Mouse (Mus musculus) fibroblast of lung, adult 2 months (primary cell): ENCODE results near the gene Mapk9.

Experiments
- DNase-seq: peaks from one replicate; pipeline ENCODE4 v3.0.0-alpha.2; 2011; ENCODE audit warnings: low read depth

Mapk9 gene

DNA sequence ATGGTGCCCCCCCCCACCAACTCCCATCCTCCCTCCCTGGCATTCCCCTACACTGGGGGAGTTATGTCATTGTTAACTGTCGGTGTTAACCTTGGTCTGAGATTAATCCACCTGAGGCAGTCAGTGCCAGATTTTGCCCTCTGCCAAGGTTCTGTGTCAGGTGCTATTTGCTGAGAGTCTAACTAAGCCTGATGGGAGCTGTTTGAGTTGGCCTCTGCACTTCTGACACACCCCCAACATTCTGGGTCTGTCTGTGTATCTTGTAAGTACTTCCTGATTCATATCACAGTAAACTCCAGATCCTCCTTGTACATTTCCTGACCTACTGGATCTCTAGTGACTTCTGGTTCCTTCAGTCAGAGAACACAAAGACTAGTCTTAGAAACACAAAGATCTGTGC, 5.9 kb upstream of the Mapk9 start:
- DNase-seq, result no peak

DNA sequence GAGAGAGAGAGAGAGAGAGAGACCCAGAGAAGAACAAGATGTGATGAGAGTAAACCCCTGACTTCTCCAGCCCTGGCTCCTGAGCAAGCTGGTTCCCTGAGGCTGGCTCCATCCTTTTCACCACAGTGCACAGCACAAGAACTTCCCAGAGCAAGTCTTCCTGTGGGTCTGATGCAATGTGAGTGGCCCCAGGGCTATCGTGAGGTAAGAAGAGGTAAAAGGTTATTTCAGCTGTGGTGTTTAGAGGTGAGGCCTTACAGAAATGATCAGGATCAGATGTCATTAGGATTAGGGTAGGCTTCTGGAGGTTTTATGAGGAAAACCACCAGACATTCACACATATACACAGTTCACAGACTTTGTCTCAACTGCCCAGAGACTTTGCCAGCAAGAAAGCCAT, 4.7 kb upstream of the Mapk9 start:
- DNase-seq, result no peak

DNA sequence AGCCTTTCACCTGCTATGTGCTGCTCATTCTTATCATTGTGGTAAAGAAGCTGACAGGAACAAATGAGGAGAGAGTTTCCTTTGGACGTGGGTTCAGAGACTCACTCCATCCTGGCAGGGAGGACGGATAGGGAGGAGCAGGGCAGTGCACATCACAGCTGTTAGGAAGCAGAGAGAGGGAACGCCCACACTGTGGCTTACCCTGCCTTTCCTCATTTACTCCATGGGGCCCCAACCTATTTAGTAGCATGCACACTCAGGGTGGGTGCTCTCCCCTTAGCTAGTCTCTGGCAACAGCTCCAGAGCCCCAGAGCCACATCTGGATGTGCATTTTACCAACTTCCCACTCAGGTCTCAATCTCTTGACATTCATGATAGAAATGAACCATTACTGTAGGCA, 3.8 kb upstream of the Mapk9 start:
- no peak for DNase-seq

DNA sequence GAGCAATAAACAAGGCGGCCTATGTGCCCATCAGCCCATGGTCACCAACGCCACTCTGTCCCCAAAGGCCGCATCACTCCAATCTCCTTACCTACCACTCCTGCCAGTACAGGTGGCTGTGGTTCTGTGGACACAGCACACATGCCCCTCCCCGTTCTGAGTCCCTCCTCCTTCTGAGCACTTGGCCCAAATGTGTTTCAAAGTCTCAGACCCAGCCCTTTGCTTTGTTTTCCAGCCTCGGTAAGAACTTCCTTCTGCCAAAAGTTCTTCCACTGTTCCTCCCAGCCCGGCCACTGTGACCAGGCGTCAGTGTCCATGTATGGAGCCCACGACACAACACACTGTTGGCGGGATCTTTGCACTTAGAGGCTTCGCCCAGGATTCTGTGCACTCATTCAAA, 2.2 kb upstream of the Mapk9 start:
- no peak for DNase-seq

DNA sequence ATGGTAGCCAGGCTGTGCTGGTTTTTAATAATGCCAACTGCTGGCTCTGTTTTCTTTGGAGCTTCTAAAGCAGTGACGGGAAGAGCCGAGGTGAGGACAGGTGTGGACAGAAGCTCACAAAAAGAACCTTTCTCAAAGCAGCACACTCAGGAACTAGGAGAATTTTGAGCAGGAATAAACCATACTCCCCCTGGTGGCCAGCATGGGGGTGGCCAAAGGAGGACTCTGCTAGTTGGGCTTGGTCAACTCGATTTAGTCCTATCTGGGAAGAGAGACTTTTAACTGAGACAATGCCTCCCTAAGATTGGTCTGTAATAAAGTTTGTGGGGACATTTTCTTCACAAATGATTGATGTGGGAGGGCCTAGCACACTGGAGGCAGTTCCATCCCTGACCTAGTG, 1.6 kb upstream of the Mapk9 start:
- no peak for DNase-seq

GRCm38 (mm10) chr11:49845958-49846357, 593 bp upstream of the Mapk9 start:
- no peak for DNase-seq

DNA sequence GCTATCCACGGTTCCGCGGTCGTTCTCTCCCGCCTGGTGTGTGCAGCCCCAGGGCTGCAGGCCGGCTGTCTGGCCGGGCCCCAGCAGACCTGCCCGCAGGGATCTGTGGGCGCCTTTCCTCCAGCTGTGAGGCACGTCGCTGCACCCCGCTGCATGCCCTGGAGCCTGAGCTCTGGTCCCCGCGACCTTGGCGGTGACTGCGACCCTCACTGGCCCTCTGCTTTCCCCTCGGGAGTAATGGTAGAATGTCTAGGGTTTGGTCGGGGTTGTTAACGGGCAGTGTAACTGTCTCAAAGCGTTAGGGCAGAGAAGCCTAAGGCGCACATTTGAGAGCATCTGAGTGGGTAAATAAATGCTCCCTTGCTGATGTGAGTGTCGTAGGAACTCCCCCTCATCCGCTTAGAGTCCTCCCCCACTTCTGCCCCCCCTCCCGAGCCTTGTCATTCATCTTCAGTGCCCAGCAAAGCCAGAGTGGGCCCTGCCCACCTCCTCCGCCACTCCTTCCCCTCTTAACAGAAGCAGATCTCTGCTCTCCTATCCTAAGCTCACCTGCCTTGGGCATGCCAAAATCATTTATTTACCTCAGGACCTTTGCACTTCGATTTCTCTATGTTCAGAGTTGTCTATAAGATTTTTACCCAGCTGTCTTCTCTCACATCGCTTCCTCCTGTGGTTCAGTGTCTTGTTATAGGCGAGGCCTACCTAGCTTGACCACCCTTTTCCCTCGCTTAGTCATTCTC, 690 bp downstream of the Mapk9 start:
- no peak for DNase-seq

DNA sequence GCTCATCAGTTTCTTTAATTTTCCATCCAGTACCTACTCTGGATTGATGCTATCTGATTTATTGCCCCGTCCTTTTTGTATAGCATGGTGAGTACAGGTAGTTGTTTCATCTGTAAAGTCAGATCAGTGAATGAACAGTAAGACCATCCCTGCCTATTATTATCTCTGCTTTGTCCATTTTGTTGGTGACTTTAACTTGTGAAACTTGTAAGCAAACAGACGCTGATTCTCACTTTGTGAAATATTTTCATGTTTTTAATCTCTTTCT, 1.2 kb downstream of the Mapk9 start:
- no peak for DNase-seq

DNA sequence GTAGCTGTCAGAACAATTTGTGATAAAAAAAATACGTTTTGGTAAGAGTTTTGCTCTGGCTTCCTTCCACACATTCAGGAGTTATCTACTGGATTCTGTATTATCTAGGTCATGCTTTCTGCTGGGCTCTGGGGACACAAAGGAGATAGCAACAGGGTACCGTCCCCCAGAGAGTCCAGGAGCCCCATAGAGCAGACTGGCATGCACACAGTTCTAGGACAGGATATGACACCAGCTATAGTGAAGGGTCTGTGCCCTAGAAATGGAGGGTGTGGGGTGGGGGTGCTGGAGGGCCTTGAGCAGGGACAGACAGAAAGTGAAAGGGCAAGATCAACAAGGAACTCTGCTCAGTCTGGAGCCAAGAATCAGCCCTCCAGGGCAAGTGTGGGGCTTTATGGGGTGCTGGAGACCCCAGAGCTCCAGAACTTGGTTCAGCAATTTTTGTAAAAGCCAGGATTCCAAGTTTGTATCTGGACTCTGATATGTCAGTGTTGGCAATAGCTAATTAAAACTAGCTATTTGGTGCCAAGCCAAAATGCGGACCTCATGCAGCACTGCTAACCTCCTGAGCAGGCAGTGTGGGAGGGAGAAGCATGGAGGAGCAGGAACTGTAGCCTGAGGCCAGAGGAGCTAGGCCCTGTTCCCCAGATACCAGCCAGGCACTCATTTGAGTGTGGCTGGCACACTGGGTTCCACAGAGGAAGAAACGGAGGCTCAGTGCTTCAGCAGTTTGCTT, 1.7 kb downstream of the Mapk9 start:
- no peak for DNase-seq

- DNase-seq, result no peak
Measured at GRCm38 (mm10) chr11:49850331-49850730, 3.8 kb downstream of the Mapk9 start.

DNA sequence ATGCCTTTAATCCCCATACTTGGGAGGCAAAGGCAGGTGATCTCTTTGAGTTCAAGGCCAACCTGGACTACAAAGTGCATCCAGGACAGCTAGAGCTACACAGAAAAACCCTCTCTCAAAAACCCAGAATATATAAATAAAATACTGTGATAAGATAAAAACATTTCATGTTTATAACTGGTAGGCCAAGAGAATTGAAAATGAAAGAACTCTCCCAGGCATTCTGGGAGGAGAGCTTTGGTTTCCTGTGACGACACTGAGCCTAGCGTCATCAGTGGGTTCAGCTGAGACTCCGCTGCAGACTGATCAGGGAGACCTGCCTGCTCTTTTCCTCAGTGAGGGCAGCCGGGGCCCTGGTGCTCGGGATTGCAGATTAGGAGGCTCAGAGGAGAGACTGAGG, 8.6 kb downstream of the Mapk9 start:
- DNase-seq, result no peak

GRCm38 (mm10) chr11:49861139-49861538, 14.6 kb downstream of the Mapk9 start:
- DNase-seq, result no peak

DNA sequence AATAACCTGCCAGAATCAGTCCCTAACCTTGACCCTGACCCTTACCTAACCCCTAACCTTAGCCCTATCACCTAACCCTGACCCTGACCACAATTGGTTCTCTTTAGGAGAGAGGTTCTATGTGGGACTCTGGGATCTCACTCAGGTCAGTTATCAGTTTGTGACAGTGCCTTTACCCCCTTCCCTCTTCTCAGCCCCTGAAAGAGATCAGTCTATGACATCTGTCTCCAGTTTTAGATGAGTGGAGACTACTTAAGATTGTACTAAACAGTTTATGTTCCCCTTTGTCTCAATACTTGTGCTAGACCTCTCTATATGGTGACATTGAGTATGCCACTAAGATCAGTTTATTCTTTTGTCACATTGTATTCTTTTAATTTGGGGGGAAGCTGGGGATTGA, 17.4 kb downstream of the Mapk9 start:
- DNase-seq, result no peak

GRCm38 (mm10) chr11:49867320-49867719, 20.8 kb downstream of the Mapk9 start:
- no peak for DNase-seq

DNA sequence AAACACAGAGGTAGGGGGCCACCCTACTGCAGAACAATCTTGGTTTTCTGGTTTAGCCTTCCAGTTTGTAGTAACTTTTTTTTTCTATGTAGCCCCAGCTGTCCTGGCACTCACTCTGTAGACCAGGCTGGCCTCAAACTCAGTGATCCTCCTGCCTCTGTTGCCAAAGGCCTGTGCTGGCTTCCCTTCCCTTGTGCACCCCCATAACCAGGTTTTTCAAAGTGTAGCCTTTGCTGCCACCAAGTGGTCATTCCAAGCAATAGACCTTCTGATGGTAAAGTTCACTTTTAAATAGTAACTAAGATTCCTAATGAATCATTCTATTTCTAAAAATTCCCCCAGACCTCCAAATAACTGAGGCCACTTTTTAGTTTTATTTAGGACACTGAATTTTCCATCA, 23.2 kb downstream of the Mapk9 start:
- DNase-seq, result no peak

DNA sequence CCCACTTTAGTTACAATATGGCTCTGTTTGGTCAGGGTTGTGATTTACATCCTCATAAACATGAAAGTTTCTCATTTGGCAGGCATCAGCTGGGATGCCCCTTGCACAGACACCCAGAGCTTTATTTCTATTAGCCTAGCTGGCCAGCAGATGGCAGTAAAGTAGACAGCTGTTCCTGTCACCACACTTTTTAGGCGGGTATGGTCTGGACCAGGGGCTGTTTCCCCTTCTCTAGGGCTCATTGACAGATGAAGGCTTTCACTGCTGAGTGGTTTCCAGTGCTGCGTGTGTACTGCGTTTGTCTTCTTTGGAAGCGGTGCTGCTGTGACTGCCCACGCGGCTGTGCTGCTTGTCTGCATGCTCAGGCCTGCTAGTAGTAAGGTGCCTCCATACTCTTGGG, 25.4 kb downstream of the Mapk9 start:
- DNase-seq, result no peak

GRCm38 (mm10) chr11:49872779-49873178, 26.2 kb downstream of the Mapk9 start:
- no peak for DNase-seq

DNA sequence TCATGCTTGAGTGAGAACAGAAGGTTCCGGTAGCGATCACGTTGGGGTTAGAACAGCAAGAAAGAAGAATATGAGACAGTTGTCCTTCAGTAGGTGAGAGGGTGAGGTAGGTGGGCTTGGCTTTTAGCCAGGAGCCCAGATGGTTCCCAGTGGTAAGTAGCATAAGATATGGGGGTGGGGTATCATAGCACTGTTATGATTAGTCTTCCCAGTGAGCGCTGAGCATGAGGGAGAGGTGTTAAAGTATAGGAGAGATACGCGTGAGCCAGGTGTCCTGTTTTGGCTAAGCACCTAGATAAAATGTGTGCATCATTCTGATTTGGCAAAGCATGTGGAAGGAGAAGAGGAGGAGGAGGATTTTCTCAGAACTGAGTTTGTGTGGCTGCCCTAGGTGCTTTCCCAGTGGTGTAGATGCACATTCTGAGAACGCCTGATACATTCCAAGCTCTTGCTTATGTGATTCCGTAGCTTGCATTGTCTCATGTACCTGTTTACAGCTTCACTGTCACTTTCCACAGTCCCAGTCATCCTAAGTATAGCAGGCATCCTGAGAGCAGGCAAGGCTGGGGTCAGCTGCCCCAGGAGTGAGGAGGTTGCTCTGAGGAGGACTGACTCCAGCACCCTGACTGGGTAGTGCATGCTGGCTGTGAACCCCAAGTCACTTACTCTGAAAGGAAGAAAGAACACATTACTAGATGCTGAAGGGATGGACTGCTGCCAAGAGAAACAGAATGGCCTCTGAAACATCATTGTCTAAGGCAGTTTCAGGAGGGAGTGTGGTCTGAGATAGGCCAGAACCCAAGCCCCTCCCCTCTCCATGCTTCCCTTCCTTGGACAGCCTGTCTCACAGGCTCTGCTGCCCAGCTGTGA, 30.6 kb downstream of the Mapk9 start:
- DNase-seq, result no peak

GRCm38 (mm10) chr11:49879950-49880642, 33.5 kb downstream of the Mapk9 start:
- no peak for DNase-seq

DNA sequence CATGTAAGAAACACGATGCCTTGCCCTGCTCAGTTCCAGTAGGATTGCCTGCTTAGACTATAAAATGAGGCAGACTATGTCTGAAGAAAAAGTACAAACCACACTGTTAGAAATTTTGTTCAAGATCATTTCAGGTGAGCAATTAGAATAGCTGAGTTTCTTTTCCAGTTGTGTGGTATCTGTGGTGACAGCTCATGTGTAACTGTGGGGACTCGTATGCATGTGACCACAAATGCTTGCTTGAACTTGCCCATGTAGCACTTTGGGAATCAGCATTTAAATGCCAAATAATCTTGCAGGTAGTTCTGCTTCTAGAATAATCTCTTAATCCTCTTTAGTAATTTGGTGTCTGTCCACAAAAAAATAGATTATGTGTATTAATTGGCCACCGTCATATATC, 36.8 kb downstream of the Mapk9 start:
- DNase-seq, result no peak

- DNase-seq, result no peak
Measured at GRCm38 (mm10) chr11:49888469-49888868, 41.9 kb downstream of the Mapk9 start.

DNA sequence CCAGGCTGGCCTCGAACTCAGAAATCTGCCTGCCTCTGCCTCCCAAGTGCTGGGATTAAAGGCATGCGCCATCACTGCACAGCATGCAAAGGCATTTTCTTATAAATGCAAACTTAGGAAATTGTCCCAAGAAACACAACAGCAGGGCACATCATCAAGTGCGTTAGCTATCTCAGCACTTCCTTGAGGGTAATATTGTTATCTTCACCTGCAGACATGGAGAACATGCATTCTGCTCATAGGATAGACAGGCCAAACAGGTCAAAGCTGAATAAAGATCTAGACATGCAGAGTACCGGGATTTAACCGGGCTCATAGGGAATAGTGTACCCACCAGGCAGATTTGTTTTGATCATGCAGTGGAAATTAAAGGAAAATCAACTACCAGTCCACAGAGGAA, 45.4 kb downstream of the Mapk9 start:
- DNase-seq, result no peak

GRCm38 (mm10) chr11:49893806-49894205, 47.3 kb downstream of the Mapk9 start:
- no peak for DNase-seq
